Comparison of ENCODE assay signal across 8 mouse cellular contexts in genomic region chr17:33931159-33931866, GRCm38 (mm10). TPM values are rescaled to one million over a fixed set of nuclear protein-coding genes. Genes with fewer than 3 reads are reported as not detected.
A peak's percentile ranks its signal among the peaks of the same experiment; 100 is the strongest.
DNase-seq lines count a peak whose midpoint lies in the region; ATAC-seq and TF ChIP-seq lines count a peak whose summit lies in the region.

No protein-coding gene starts in this region.

- peak overlapping the region; percentile 99 for H3K4me2 ChIP-seq in lung, embryonic 14.5 days
- peak overlapping the region; percentile 98 for H3K4me2 ChIP-seq in embryonic facial prominence, embryonic 11.5 days (ENCODE audit: low read depth, low read length)
- peak overlapping the region; percentile 92 for H3K4me2 ChIP-seq in hindbrain, embryonic 16.5 days (ENCODE audit: low read length)
- peak overlapping the region; percentile 99 for H3K4me2 ChIP-seq in midbrain, embryonic 15.5 days

- ATAC-seq in lung, embryonic 14.5 days (ENCODE audit: insufficient read depth) = no peak
- no peak for ATAC-seq in embryonic facial prominence, embryonic 11.5 days (replicated peaks; ENCODE audit: insufficient number of reproducible peaks, low FRiP score, low TSS enrichment, low read depth)
- ATAC-seq in hindbrain, embryonic 16.5 days = no peak
- ATAC-seq in midbrain, embryonic 15.5 days (replicated peaks) = no peak

- no peaks in the 10 kb centered on the region for H3K27me3 ChIP-seq in lung, embryonic 14.5 days (ENCODE audit: insufficient read depth, low read length)
- no peaks in the 10 kb centered on the region; the same call in 1 of the 2 replicates for H3K27me3 ChIP-seq in embryonic facial prominence, embryonic 11.5 days (ENCODE audit: control insufficient read depth, insufficient read depth, low read length)
- H3K27me3 ChIP-seq in hindbrain, embryonic 16.5 days (replicated peaks; ENCODE audit: control insufficient read depth, insufficient read depth, low read length) = no peaks in the 10 kb centered on the region
- no peaks in the 10 kb centered on the region for H3K27me3 ChIP-seq in midbrain, embryonic 15.5 days (replicated peaks)

- peak overlapping the region; percentile 83 for H3K4me3 ChIP-seq in lung, embryonic 14.5 days (ENCODE audit: low read depth, low read length)
- H3K4me3 ChIP-seq in embryonic facial prominence, embryonic 11.5 days (ENCODE audit: low read depth, low read length) = peak overlapping the region; percentile 86
- peak overlapping the region; percentile 73 for H3K4me3 ChIP-seq in hindbrain, embryonic 16.5 days (ENCODE audit: low read length)
- peak overlapping the region; percentile 93 for H3K4me3 ChIP-seq in midbrain, embryonic 15.5 days

- H3K4me1 ChIP-seq in lung, embryonic 14.5 days (ENCODE audit: insufficient read depth) = no peaks in the 10 kb centered on the region
- no peaks in the 10 kb centered on the region; the same call in 1 of the 2 replicates for H3K4me1 ChIP-seq in embryonic facial prominence, embryonic 11.5 days (ENCODE audit: control insufficient read depth, insufficient read depth, low read length)
- peaks cover 12% of the 10 kb centered on the region for H3K4me1 ChIP-seq in hindbrain, embryonic 16.5 days (ENCODE audit: control insufficient read depth, insufficient read depth, low read depth, low read length)
- H3K4me1 ChIP-seq in midbrain, embryonic 15.5 days = peaks cover 26% of the 10 kb centered on the region

- DNase-seq in lung, embryonic 14.5 days = no peak
- no peak for DNase-seq in lung, postnatal 4 days
- DNase-seq in embryonic facial prominence, embryonic 11.5 days (ENCODE audit: low spot score) = no peak
- no peak for DNase-seq in urinary bladder, postnatal 25 days (ENCODE audit: low spot score)
- no peak for DNase-seq in gastrocnemius, postnatal 4 days (ENCODE audit: low spot score in 2 of 2)
- DNase-seq in layer of hippocampus, postnatal 25 days (ENCODE audit: extremely low spot score in 1 of 2, low spot score in 1 of 2) = no peak

- 38% methylated on average over 18 of the region's 18 CpGs for WGBS in lung, embryonic 14.5 days
- 32% methylated on average over 18 of the region's 18 CpGs for WGBS in embryonic facial prominence, embryonic 11.5 days
- 45% methylated on average over 18 of the region's 18 CpGs for WGBS in hindbrain, embryonic 16.5 days
- WGBS in midbrain, embryonic 15.5 days = 34% methylated on average over 18 of the region's 18 CpGs

- H3K36me3 ChIP-seq in lung, embryonic 14.5 days (ENCODE audit: insufficient read depth) = peaks cover 31% of the 10 kb centered on the region; the same call in 1 of the 2 replicates
- H3K36me3 ChIP-seq in embryonic facial prominence, embryonic 11.5 days (replicated peaks; ENCODE audit: control insufficient read depth, insufficient read depth, low read depth, low read length) = no peaks in the 10 kb centered on the region
- H3K36me3 ChIP-seq in hindbrain, embryonic 16.5 days (ENCODE audit: control insufficient read depth, insufficient read depth, low read length) = peaks cover 12% of the 10 kb centered on the region
- no peaks in the 10 kb centered on the region for H3K36me3 ChIP-seq in midbrain, embryonic 15.5 days (replicated peaks)

- no peak for TF ChIP-seq CTCF in lung, embryonic 14.5 days (IDR thresholded peaks at IDR 0.05; ENCODE audit: low read depth)

- H3K27ac ChIP-seq in lung, embryonic 14.5 days (ENCODE audit: low read depth) = no peak overlapping the region
- H3K27ac ChIP-seq in embryonic facial prominence, embryonic 11.5 days (replicated peaks; ENCODE audit: low read depth, low read length) = no peak overlapping the region
- H3K27ac ChIP-seq in hindbrain, embryonic 16.5 days (ENCODE audit: low read depth, low read length) = no peak overlapping the region
- peak overlapping the region; percentile 93; the same call in 1 of the 2 replicates for H3K27ac ChIP-seq in midbrain, embryonic 15.5 days

- peak overlapping the region; percentile 81 for H3K9ac ChIP-seq in lung, embryonic 14.5 days
- peak overlapping the region; percentile 88 for H3K9ac ChIP-seq in embryonic facial prominence, embryonic 11.5 days (replicated peaks; ENCODE audit: low read length)
- H3K9ac ChIP-seq in hindbrain, embryonic 16.5 days (ENCODE audit: low read depth, low read length) = peak overlapping the region; percentile 86; the same call in 1 of the 2 replicates
- H3K9ac ChIP-seq in midbrain, embryonic 15.5 days = peak overlapping the region; percentile 89

- H3K9me3 ChIP-seq in lung, embryonic 14.5 days (ENCODE audit: low read depth, low read length) = no peaks in the 10 kb centered on the region
- no peaks in the 10 kb centered on the region for H3K9me3 ChIP-seq in embryonic facial prominence, embryonic 11.5 days (replicated peaks; ENCODE audit: control insufficient read depth, low read length)
- no peaks in the 10 kb centered on the region for H3K9me3 ChIP-seq in hindbrain, embryonic 16.5 days (ENCODE audit: control insufficient read depth, low read length)
- H3K9me3 ChIP-seq in midbrain, embryonic 15.5 days = no peaks in the 10 kb centered on the region

RNA-seq across cellular contexts. Expression of gene Rgl2, which starts 2.0 kb away (rescaled TPM):
- polyA plus RNA-seq in lung, embryonic 14.5 days (2014; fragmentation: Nextera tagmentation; extraction: Ambion mirVana) = 38.2 and 49.1 TPM in 2 replicates
- polyA plus RNA-seq in embryonic facial prominence, embryonic 11.5 days (2014; fragmentation: Nextera tagmentation; extraction: Ambion mirVana) = 26.0 and 26.3 TPM in 2 replicates
- 52.7 and 58.8 TPM in 2 replicates for polyA plus RNA-seq in hindbrain, embryonic 16.5 days (2015; fragmentation: Nextera tagmentation; extraction: Ambion mirVana)
- polyA plus RNA-seq in midbrain, embryonic 15.5 days (2015; fragmentation: Nextera tagmentation; extraction: Ambion mirVana) = 60.9 and 61.1 TPM in 2 replicates
- total RNA-seq in gastrocnemius, postnatal 4 days (2021) = 10 to 100 TPM; 43.2 to 48.4 TPM
- 10 to 100 TPM; 53.4 to 72.7 TPM for total RNA-seq in layer of hippocampus, postnatal 25 days (2021)

RNA-seq across cellular contexts. Expression of gene Pfdn6, which starts 8.8 kb away (rescaled TPM):
- 142 and 145 TPM in 2 replicates for polyA plus RNA-seq in lung, embryonic 14.5 days (2014; fragmentation: Nextera tagmentation; extraction: Ambion mirVana)
- 202 and 211 TPM in 2 replicates for polyA plus RNA-seq in embryonic facial prominence, embryonic 11.5 days (2014; fragmentation: Nextera tagmentation; extraction: Ambion mirVana)
- polyA plus RNA-seq in hindbrain, embryonic 16.5 days (2015; fragmentation: Nextera tagmentation; extraction: Ambion mirVana) = 183 and 189 TPM in 2 replicates
- polyA plus RNA-seq in midbrain, embryonic 15.5 days (2015; fragmentation: Nextera tagmentation; extraction: Ambion mirVana) = 178 TPM in 2 replicates
- total RNA-seq in gastrocnemius, postnatal 4 days (2021) = 10 to 100 TPM; 73.2 to 74.5 TPM
- total RNA-seq in layer of hippocampus, postnatal 25 days (2021) = 10 to 100 TPM; 95.7 to 97.8 TPM

RNA-seq across cellular contexts. Expression of gene Wdr46, which starts 9.1 kb away (rescaled TPM):
- 29.5 and 37.2 TPM in 2 replicates for polyA plus RNA-seq in lung, embryonic 14.5 days (2014; fragmentation: Nextera tagmentation; extraction: Ambion mirVana)
- 25.2 and 28.6 TPM in 2 replicates for polyA plus RNA-seq in embryonic facial prominence, embryonic 11.5 days (2014; fragmentation: Nextera tagmentation; extraction: Ambion mirVana)
- 20.7 and 23.5 TPM in 2 replicates for polyA plus RNA-seq in hindbrain, embryonic 16.5 days (2015; fragmentation: Nextera tagmentation; extraction: Ambion mirVana)
- 25.9 and 26.2 TPM in 2 replicates for polyA plus RNA-seq in midbrain, embryonic 15.5 days (2015; fragmentation: Nextera tagmentation; extraction: Ambion mirVana)
- total RNA-seq in gastrocnemius, postnatal 4 days (2021) = 10 to 100 TPM; 18.8 to 20.0 TPM
- 10 to 100 TPM; 13.2 to 14.2 TPM for total RNA-seq in layer of hippocampus, postnatal 25 days (2021)

RNA-seq across cellular contexts. Expression of gene Zbtb22, which starts 15.6 kb away (rescaled TPM):
- polyA plus RNA-seq in lung, embryonic 14.5 days (2014; fragmentation: Nextera tagmentation; extraction: Ambion mirVana) = 11.1 and 13.2 TPM in 2 replicates
- 7.3 and 8.4 TPM in 2 replicates for polyA plus RNA-seq in embryonic facial prominence, embryonic 11.5 days (2014; fragmentation: Nextera tagmentation; extraction: Ambion mirVana)
- polyA plus RNA-seq in hindbrain, embryonic 16.5 days (2015; fragmentation: Nextera tagmentation; extraction: Ambion mirVana) = 16.2 and 17.2 TPM in 2 replicates
- 18.1 and 18.3 TPM in 2 replicates for polyA plus RNA-seq in midbrain, embryonic 15.5 days (2015; fragmentation: Nextera tagmentation; extraction: Ambion mirVana)
- 10 to 100 TPM; 24.9 to 26.8 TPM for total RNA-seq in gastrocnemius, postnatal 4 days (2021)
- 10 to 100 TPM; 27.7 to 29.6 TPM for total RNA-seq in layer of hippocampus, postnatal 25 days (2021)

RNA-seq across cellular contexts. Expression of gene Tapbp, which starts 15.6 kb away (rescaled TPM):
- polyA plus RNA-seq in lung, embryonic 14.5 days (2014; fragmentation: Nextera tagmentation; extraction: Ambion mirVana) = 30.1 and 31.4 TPM in 2 replicates
- 11.3 and 12.8 TPM in 2 replicates for polyA plus RNA-seq in embryonic facial prominence, embryonic 11.5 days (2014; fragmentation: Nextera tagmentation; extraction: Ambion mirVana)
- polyA plus RNA-seq in hindbrain, embryonic 16.5 days (2015; fragmentation: Nextera tagmentation; extraction: Ambion mirVana) = 29.2 and 32.6 TPM in 2 replicates
- polyA plus RNA-seq in midbrain, embryonic 15.5 days (2015; fragmentation: Nextera tagmentation; extraction: Ambion mirVana) = 23.6 and 28.6 TPM in 2 replicates
- total RNA-seq in gastrocnemius, postnatal 4 days (2021) = 10 to 100 TPM; 43.2 to 43.9 TPM
- 10 to 100 TPM; 36.2 to 37.0 TPM for total RNA-seq in layer of hippocampus, postnatal 25 days (2021)
